24 mouse cellular contexts compared by ENCODE assay signal in genomic region chr8:73881606-73882005, GRCm38 (mm10).
DNase-seq lines count a peak whose midpoint lies in the region; ATAC-seq and TF ChIP-seq lines count a peak whose summit lies in the region.
"Had no signal": no experiment of that assay in that cellular context is flagged by ENCODE, and none has a peak within 500 bp of the region (broad histone marks: within the 10 kb centered on the region; RNA-seq: fewer than 3 reads in every experiment).

No protein-coding gene starts in this region.

- no peak for TF ChIP-seq POLR2A in brain, embryonic 14.5 days (IDR thresholded peaks at IDR 0.05; ENCODE audit: borderline replicate concordance, extremely low read depth, insufficient read depth, insufficient read length, poor library complexity, severe bottlenecking)

- H3K9ac ChIP-seq in ES-E14 (ENCODE audit: insufficient read depth, low read depth, low read length, poor library complexity, severe bottlenecking), result no peak overlapping the region
- H3K9ac ChIP-seq in forebrain, postnatal 0 days, result no peak overlapping the region
- H3K9ac ChIP-seq: embryonic facial prominence, embryonic 13.5 days; embryonic facial prominence, embryonic 15.5 days; forebrain, embryonic 12.5 days had no signal

- H3K4me2 ChIP-seq in forebrain, postnatal 0 days (ENCODE audit: low read depth), result no peak overlapping the region
- H3K4me2 ChIP-seq: embryonic facial prominence, embryonic 13.5 days; embryonic facial prominence, embryonic 15.5 days; forebrain, embryonic 12.5 days had no signal

- in situ Hi-C loops in ES-E14 (cut with MboI; ENCODE audit: low sequenced_read_pairs in 2 of 2, unreplicated experiment in 2 of 2), result no loop called here

- H3K9me3 ChIP-seq in ES-E14 (ENCODE audit: control insufficient read depth, insufficient read depth, low read depth, low read length), result no peaks in the 10 kb centered on the region
- H3K9me3 ChIP-seq in forebrain, postnatal 0 days (ENCODE audit: low read length), result no peaks in the 10 kb centered on the region
- H3K9me3 ChIP-seq: embryonic facial prominence, embryonic 13.5 days; embryonic facial prominence, embryonic 15.5 days; forebrain, embryonic 12.5 days had no signal

- no peaks in the 10 kb centered on the region for H3K36me3 ChIP-seq in ES-E14 (ENCODE audit: control insufficient read depth, insufficient read depth, low read length, poor library complexity, severe bottlenecking)
- H3K36me3 ChIP-seq in forebrain, postnatal 0 days (ENCODE audit: insufficient read depth), result no peaks in the 10 kb centered on the region
- H3K36me3 ChIP-seq: embryonic facial prominence, embryonic 13.5 days; embryonic facial prominence, embryonic 15.5 days; forebrain, embryonic 10.5 days; forebrain, embryonic 12.5 days had no signal

- H3K27ac ChIP-seq in ES-E14 (ENCODE audit: insufficient read depth, low read depth, low read length, poor library complexity, severe bottlenecking), result no peak overlapping the region
- no peak overlapping the region for H3K27ac ChIP-seq in forebrain, postnatal 0 days (ENCODE audit: low read depth, low read length)
- H3K27ac ChIP-seq: embryonic facial prominence, embryonic 13.5 days; embryonic facial prominence, embryonic 15.5 days; forebrain, embryonic 10.5 days; forebrain, embryonic 12.5 days had no signal

- no peak for TF ChIP-seq CTCF in brain, embryonic 14.5 days (IDR thresholded peaks at IDR 0.05; ENCODE audit: borderline replicate concordance, extremely low read depth, insufficient read depth, insufficient read length)
- TF ChIP-seq CTCF in forebrain, postnatal 0 days (IDR thresholded peaks at IDR 0.05; ENCODE audit: low read depth), result no peak

- H3K4me1 ChIP-seq in ES-E14 (ENCODE audit: control insufficient read depth in 2 of 2, insufficient read depth in 2 of 2, low read length in 2 of 2, poor library complexity in 1 of 2), result 0 out of 4 replicates have a peak, but pooled peaks cover 3% of the 10 kb centered on the region in 2 experiments
- H3K4me1 ChIP-seq in forebrain, postnatal 0 days (ENCODE audit: insufficient read depth), result no peaks in the 10 kb centered on the region
- H3K4me1 ChIP-seq: embryonic facial prominence, embryonic 13.5 days; embryonic facial prominence, embryonic 15.5 days; forebrain, embryonic 10.5 days; forebrain, embryonic 12.5 days had no signal

- ATAC-seq in forebrain, postnatal 0 days, result no peak
- ATAC-seq: activated CD4-positive, CD25-positive, alpha-beta regulatory T cell, adult 4 months; forebrain, embryonic 14.5 days; forebrain, embryonic 16.5 days had no signal

- H3K4me3 ChIP-seq in ES-E14 (ENCODE audit: insufficient read depth in 1 of 2, low read depth in 1 of 2, low read length in 2 of 2, poor library complexity in 1 of 2, severe bottlenecking in 1 of 2), result no peak overlapping the region
- H3K4me3 ChIP-seq in forebrain, postnatal 0 days (ENCODE audit: low read depth, low read length), result no peak overlapping the region
- H3K4me3 ChIP-seq: embryonic facial prominence, embryonic 13.5 days; embryonic facial prominence, embryonic 15.5 days; erythroblast, embryonic 14.5 days; forebrain, embryonic 10.5 days; forebrain, embryonic 12.5 days had no signal

- H3K27me3 ChIP-seq in forebrain, postnatal 0 days (ENCODE audit: insufficient read depth, low read length), result no peaks in the 10 kb centered on the region
- H3K27me3 ChIP-seq: embryonic facial prominence, embryonic 13.5 days; embryonic facial prominence, embryonic 15.5 days; forebrain, embryonic 12.5 days had no signal

- 62% methylated on average over 1 of the region's 1 CpGs for WGBS in forebrain, postnatal 0 days

- peak; percentile 46 for DNase-seq in ES-E14 (ENCODE audit: low read depth, low spot score)
- peak; percentile 24 for DNase-seq in WW6 (ENCODE audit: low read depth, low spot score)
- peak; percentile 1 for DNase-seq in brain, embryonic 14.5 days (ENCODE audit: low read depth)
- DNase-seq in mesoderm, embryonic 11.5 days (ENCODE audit: low read depth, low spot score), result peak; percentile 7
- DNase-seq in heart, adult 11 months, result no peak
- DNase-seq in heart, adult 18-20 months, result no peak
- DNase-seq in lung, postnatal 10 days, result no peak
- no peak for DNase-seq in forebrain, postnatal 0 days
- DNase-seq: adrenal gland, adult 2 months; adrenal gland, postnatal 10 days; adrenal gland, postnatal 25 days; cerebellum, adult 11-12 months; cerebellum, adult 2 months; cerebellum, adult 9-10 months; cerebellum, postnatal 10 days; cerebellum, postnatal 25 days had no signal

TF ChIP-seq in ES-E14, 5 proteins besides CTCF, POLR2A, EP300 and RAD21:
- no peak for TF ChIP-seq ZC3H11A (IDR thresholded peaks at IDR 0.05; ENCODE audit: borderline replicate concordance, low read depth, low read length)
- TF ChIP-seq MAFK (IDR thresholded peaks at IDR 0.05; ENCODE audit: insufficient read depth, low read depth, low read length), result no peak
- no peak for TF ChIP-seq HCFC1 (IDR thresholded peaks at IDR 0.05; ENCODE audit: borderline replicate concordance, insufficient read depth, low read length)
- TF ChIP-seq ZNF384 (IDR thresholded peaks at IDR 0.05; ENCODE audit: low read depth, low read length), result no peak
- no peak for TF ChIP-seq CHD2 (IDR thresholded peaks at IDR 0.05; ENCODE audit: low read depth, low read length)

Comparison
In these comparisons a context has a peak if more than half of its experiments do, and no peak if none do; other contexts are left out.
1. DNase-seq: peak in ES-E14 (single experiment), WW6 (single experiment), brain, embryonic 14.5 days (single experiment) and mesoderm, embryonic 11.5 days (single experiment); none in heart, adult 11 months (single experiment), heart, adult 18-20 months (0 of 2), lung, postnatal 10 days (single experiment) and forebrain, postnatal 0 days (single experiment).